Mouse (Mus musculus): ENCODE results near the gene Tssk1.

- no peak for TF ChIP-seq CTCF (IDR thresholded peaks at IDR 0.05; ENCODE audit: borderline replicate concordance, insufficient read depth, low read length)
- no peak for TF ChIP-seq POLR2A (IDR thresholded peaks at IDR 0.05; ENCODE audit: low read depth, low read length)
These were observed 26.6 kb downstream of the Tssk1 start for GRCm38 (mm10) chr16:17920586-17920985.

All from embryonic fibroblast, embryonic 13.5 days (primary cell).